Mouse (Mus musculus): ENCODE results near the gene Polr2a. TPM values are rescaled to one million over a fixed set of nuclear protein-coding genes. Genes with fewer than 3 reads are reported as not detected.

The Polr2a gene
- polyA plus RNA-seq, 1 experiment from 2014 or later: 32.2 TPM

Other genes starting within 250 kb of the Polr2a start
- gene Dnah2, start 209.5 kb downstream of the Polr2a start, polyA plus RNA-seq (2016; fragmentation: Nextera tagmentation; extraction: Ambion mirVana): 1.4 and 2.5 TPM in 2 replicates
- 95.7 and 106 TPM in 2 replicates for gene Efnb3, start 198.4 kb downstream of the Polr2a start, polyA plus RNA-seq (2016; fragmentation: Nextera tagmentation; extraction: Ambion mirVana)
- gene Wrap53, start 178.4 kb downstream of the Polr2a start, polyA plus RNA-seq (2016; fragmentation: Nextera tagmentation; extraction: Ambion mirVana): 29.7 and 29.9 TPM in 2 replicates
- gene Trp53, start 178.3 kb downstream of the Polr2a start, polyA plus RNA-seq (2016; fragmentation: Nextera tagmentation; extraction: Ambion mirVana): 105 and 109 TPM in 2 replicates
- gene Atp1b2, start 152.7 kb downstream of the Polr2a start, polyA plus RNA-seq (2016; fragmentation: Nextera tagmentation; extraction: Ambion mirVana): 12.1 and 18.5 TPM in 2 replicates
- gene Shbg, start 140.7 kb downstream of the Polr2a start, polyA plus RNA-seq (2016; fragmentation: Nextera tagmentation; extraction: Ambion mirVana): not detected in 2 replicates
- gene Sat2, start 136.6 kb downstream of the Polr2a start, polyA plus RNA-seq (2016; fragmentation: Nextera tagmentation; extraction: Ambion mirVana): 24.4 and 26.6 TPM in 2 replicates
- gene Fxr2, start 125.6 kb downstream of the Polr2a start, polyA plus RNA-seq (2016; fragmentation: Nextera tagmentation; extraction: Ambion mirVana): 62.7 and 62.8 TPM in 2 replicates
- gene Sox15, start 103.3 kb downstream of the Polr2a start, polyA plus RNA-seq (2016; fragmentation: Nextera tagmentation; extraction: Ambion mirVana): 0.26 TPM in 1 of 2 replicates, not detected in the other
- gene Mpdu1, start 96.0 kb downstream of the Polr2a start, polyA plus RNA-seq (2016; fragmentation: Nextera tagmentation; extraction: Ambion mirVana): 68.0 and 69.1 TPM in 2 replicates
- 6.9 and 8.2 TPM in 2 replicates for gene Cd68, start 92.5 kb downstream of the Polr2a start, polyA plus RNA-seq (2016; fragmentation: Nextera tagmentation; extraction: Ambion mirVana)
- gene Eif4a1, start 86.2 kb downstream of the Polr2a start, polyA plus RNA-seq (2016; fragmentation: Nextera tagmentation; extraction: Ambion mirVana): 555 and 589 TPM in 2 replicates
- 105 and 106 TPM in 2 replicates for gene Senp3, start 76.6 kb downstream of the Polr2a start, polyA plus RNA-seq (2016; fragmentation: Nextera tagmentation; extraction: Ambion mirVana)
- gene Tnfsf13, start 72.9 kb downstream of the Polr2a start, polyA plus RNA-seq (2016; fragmentation: Nextera tagmentation; extraction: Ambion mirVana): 0.42 and 0.49 TPM in 2 replicates
- gene Tnfsf12, start 62.8 kb downstream of the Polr2a start, polyA plus RNA-seq (2016; fragmentation: Nextera tagmentation; extraction: Ambion mirVana): 3.1 and 3.4 TPM in 2 replicates
- gene Tnfsfm13, start 62.5 kb downstream of the Polr2a start, polyA plus RNA-seq (2016; fragmentation: Nextera tagmentation; extraction: Ambion mirVana): 0.80 and 1.9 TPM in 2 replicates
- gene Slc35g3, start 3.3 kb upstream of the Polr2a start, polyA plus RNA-seq (2016; fragmentation: Nextera tagmentation; extraction: Ambion mirVana): 0.40 and 0.61 TPM in 2 replicates
- gene Zbtb4, start 7.3 kb upstream of the Polr2a start, polyA plus RNA-seq (2016; fragmentation: Nextera tagmentation; extraction: Ambion mirVana): 2.3 and 2.4 TPM in 2 replicates
- 3.0 and 5.9 TPM in 2 replicates for gene Chrnb1, start 37.3 kb upstream of the Polr2a start, polyA plus RNA-seq (2016; fragmentation: Nextera tagmentation; extraction: Ambion mirVana)
- gene Fgf11, start 43.2 kb upstream of the Polr2a start, polyA plus RNA-seq (2016; fragmentation: Nextera tagmentation; extraction: Ambion mirVana): 3.7 and 4.2 TPM in 2 replicates
- gene Tmem102, start 47.0 kb upstream of the Polr2a start, polyA plus RNA-seq (2016; fragmentation: Nextera tagmentation; extraction: Ambion mirVana): 1.6 and 2.4 TPM in 2 replicates
- gene Gm39566, start 56.7 kb upstream of the Polr2a start, polyA plus RNA-seq (2016; fragmentation: Nextera tagmentation; extraction: Ambion mirVana): not detected in 2 replicates
- gene Spem2, start 59.8 kb upstream of the Polr2a start, polyA plus RNA-seq (2016; fragmentation: Nextera tagmentation; extraction: Ambion mirVana): 0.14 TPM in 1 of 2 replicates, not detected in the other
- gene Spem1, start 63.5 kb upstream of the Polr2a start, polyA plus RNA-seq (2016; fragmentation: Nextera tagmentation; extraction: Ambion mirVana): 0.21 and 0.46 TPM in 2 replicates
- 14.7 and 14.9 TPM in 2 replicates for gene Nlgn2, start 79.1 kb upstream of the Polr2a start, polyA plus RNA-seq (2016; fragmentation: Nextera tagmentation; extraction: Ambion mirVana)
- gene Tmem256, start 79.9 kb upstream of the Polr2a start, polyA plus RNA-seq (2016; fragmentation: Nextera tagmentation; extraction: Ambion mirVana): 268 and 314 TPM in 2 replicates
- 74.9 and 87.3 TPM in 2 replicates for gene Plscr3, start 87.7 kb upstream of the Polr2a start, polyA plus RNA-seq (2016; fragmentation: Nextera tagmentation; extraction: Ambion mirVana)
- 0.57 and 1.4 TPM in 2 replicates for gene Tnk1, start 100.1 kb upstream of the Polr2a start, polyA plus RNA-seq (2016; fragmentation: Nextera tagmentation; extraction: Ambion mirVana)
- not detected in 2 replicates for gene Tmem95, start 119.4 kb upstream of the Polr2a start, polyA plus RNA-seq (2016; fragmentation: Nextera tagmentation; extraction: Ambion mirVana)
- 2.9 and 3.2 TPM in 2 replicates for gene Kctd11, start 122.8 kb upstream of the Polr2a start, polyA plus RNA-seq (2016; fragmentation: Nextera tagmentation; extraction: Ambion mirVana)
- gene Acap1, start 136.9 kb upstream of the Polr2a start, polyA plus RNA-seq (2016; fragmentation: Nextera tagmentation; extraction: Ambion mirVana): 0.86 and 0.92 TPM in 2 replicates
- gene 2810408A11Rik, start 142.3 kb upstream of the Polr2a start, polyA plus RNA-seq (2016; fragmentation: Nextera tagmentation; extraction: Ambion mirVana): 17.8 TPM in 2 replicates
- gene Neurl4, start 142.4 kb upstream of the Polr2a start, polyA plus RNA-seq (2016; fragmentation: Nextera tagmentation; extraction: Ambion mirVana): 15.0 and 15.2 TPM in 2 replicates
- 84.7 and 90.1 TPM in 2 replicates for gene Gps2, start 155.3 kb upstream of the Polr2a start, polyA plus RNA-seq (2016; fragmentation: Nextera tagmentation; extraction: Ambion mirVana)
- gene Eif5a, start 163.3 kb upstream of the Polr2a start, polyA plus RNA-seq (2016; fragmentation: Nextera tagmentation; extraction: Ambion mirVana): 1,354 and 1,360 TPM in 2 replicates
- 5.5 and 9.0 TPM in 2 replicates for gene Ybx2, start 177.2 kb upstream of the Polr2a start, polyA plus RNA-seq (2016; fragmentation: Nextera tagmentation; extraction: Ambion mirVana)
- 9.6 and 12.9 TPM in 2 replicates for gene Slc2a4, start 189.6 kb upstream of the Polr2a start, polyA plus RNA-seq (2016; fragmentation: Nextera tagmentation; extraction: Ambion mirVana)
- 9.5 and 21.8 TPM in 2 replicates for gene Cldn7, start 206.1 kb upstream of the Polr2a start, polyA plus RNA-seq (2016; fragmentation: Nextera tagmentation; extraction: Ambion mirVana)
- 22.4 and 26.1 TPM in 2 replicates for gene Ctdnep1, start 222.5 kb upstream of the Polr2a start, polyA plus RNA-seq (2016; fragmentation: Nextera tagmentation; extraction: Ambion mirVana)
- gene Elp5, start 223.9 kb upstream of the Polr2a start, polyA plus RNA-seq (2016; fragmentation: Nextera tagmentation; extraction: Ambion mirVana): 123 and 127 TPM in 2 replicates
- gene Gabarap, start 232.5 kb upstream of the Polr2a start, polyA plus RNA-seq (2016; fragmentation: Nextera tagmentation; extraction: Ambion mirVana): 598 and 607 TPM in 2 replicates
- 87.8 and 96.2 TPM in 2 replicates for gene Phf23, start 237.1 kb upstream of the Polr2a start, polyA plus RNA-seq (2016; fragmentation: Nextera tagmentation; extraction: Ambion mirVana)
- 45.9 and 46.4 TPM in 2 replicates for gene Dvl2, start 242.0 kb upstream of the Polr2a start, polyA plus RNA-seq (2016; fragmentation: Nextera tagmentation; extraction: Ambion mirVana)